ENCODE assay signal across 18 mouse cellular contexts in genomic region chr13:54959842-54960241, GRCm38 (mm10). TPM values are rescaled to one million over a fixed set of nuclear protein-coding genes. Genes with fewer than 3 reads are reported as not detected.
DNase-seq lines count a peak whose midpoint lies in the region; ATAC-seq lines count a peak whose summit lies in the region.
"Had no signal": no experiment of that assay in that cellular context is flagged by ENCODE, and none has a peak within 500 bp of the region (broad histone marks: within the 10 kb centered on the region; RNA-seq: fewer than 3 reads in every experiment).

No protein-coding gene starts in this region.

- H3K4me3 ChIP-seq in forebrain, embryonic 11.5 days (ENCODE audit: low read depth, low read length) = no peak overlapping the region
- no peak overlapping the region for H3K4me3 ChIP-seq in forebrain, embryonic 13.5 days
- no peak overlapping the region for H3K4me3 ChIP-seq in midbrain, embryonic 16.5 days (ENCODE audit: low read depth, low read length)
- H3K4me3 ChIP-seq in midbrain, embryonic 14.5 days (replicated peaks; ENCODE audit: low read depth, low read length) = no peak overlapping the region
- no peak overlapping the region for H3K4me3 ChIP-seq in hindbrain, embryonic 13.5 days
- H3K4me3 ChIP-seq: heart, embryonic 15.5 days; limb, embryonic 12.5 days; lung, embryonic 15.5 days had no signal

- no peak overlapping the region for H3K4me2 ChIP-seq in forebrain, embryonic 11.5 days (ENCODE audit: low read depth, low read length, severe bottlenecking)
- H3K4me2 ChIP-seq in forebrain, embryonic 13.5 days = no peak overlapping the region
- H3K4me2 ChIP-seq in midbrain, embryonic 16.5 days (ENCODE audit: low read length) = no peak overlapping the region
- H3K4me2 ChIP-seq in midbrain, embryonic 14.5 days (ENCODE audit: low read length) = no peak overlapping the region
- no peak overlapping the region for H3K4me2 ChIP-seq in hindbrain, embryonic 13.5 days
- H3K4me2 ChIP-seq: heart, embryonic 15.5 days; limb, embryonic 12.5 days; lung, embryonic 15.5 days had no signal

- H3K27me3 ChIP-seq in forebrain, embryonic 11.5 days (ENCODE audit: control insufficient read depth, insufficient read depth, low read length) = peaks cover 23% of the 10 kb centered on the region
- H3K27me3 ChIP-seq in forebrain, embryonic 13.5 days = peaks cover 22% of the 10 kb centered on the region
- H3K27me3 ChIP-seq in midbrain, embryonic 16.5 days (ENCODE audit: control insufficient read depth, insufficient read depth, low read depth, low read length) = no peaks in the 10 kb centered on the region
- H3K27me3 ChIP-seq in midbrain, embryonic 14.5 days (ENCODE audit: control insufficient read depth, insufficient read depth, low read length) = peaks cover 41% of the 10 kb centered on the region
- H3K27me3 ChIP-seq in hindbrain, embryonic 13.5 days = peaks cover 70% of the 10 kb centered on the region

- no peak for ATAC-seq in forebrain, embryonic 11.5 days (replicated peaks; ENCODE audit: low FRiP score)
- no peak for ATAC-seq in forebrain, embryonic 13.5 days
- ATAC-seq in midbrain, embryonic 16.5 days = no peak
- no peak for ATAC-seq in midbrain, embryonic 14.5 days (ENCODE audit: low FRiP score, low TSS enrichment)
- ATAC-seq in hindbrain, embryonic 13.5 days (ENCODE audit: low FRiP score) = no peak
- ATAC-seq in megakaryocyte-erythroid progenitor cell, adult 5-6 weeks (replicated peaks; ENCODE audit: low FRiP score, low TSS enrichment, poor library complexity, severe bottlenecking) = no peak
- ATAC-seq: intestine, postnatal 0 days had no signal

- no peaks in the 10 kb centered on the region for H3K9me3 ChIP-seq in forebrain, embryonic 11.5 days (ENCODE audit: control insufficient read depth, low read length)
- H3K9me3 ChIP-seq in forebrain, embryonic 13.5 days (replicated peaks) = no peaks in the 10 kb centered on the region
- H3K9me3 ChIP-seq in midbrain, embryonic 16.5 days (replicated peaks; ENCODE audit: control insufficient read depth, low read length, poor library complexity, severe bottlenecking) = no peaks in the 10 kb centered on the region
- no peaks in the 10 kb centered on the region for H3K9me3 ChIP-seq in midbrain, embryonic 14.5 days (ENCODE audit: control insufficient read depth, low read length)
- H3K9me3 ChIP-seq in hindbrain, embryonic 13.5 days = no peaks in the 10 kb centered on the region
- H3K9me3 ChIP-seq: heart, embryonic 15.5 days; limb, embryonic 12.5 days; lung, embryonic 15.5 days had no signal

- 0 out of 2 replicates have a peak overlapping the region, but pooled peaks have one; percentile 12 for H3K27ac ChIP-seq in forebrain, embryonic 11.5 days (ENCODE audit: low read depth, low read length)
- no peak overlapping the region for H3K27ac ChIP-seq in forebrain, embryonic 13.5 days
- no peak overlapping the region for H3K27ac ChIP-seq in midbrain, embryonic 16.5 days (ENCODE audit: low read length)
- no peak overlapping the region for H3K27ac ChIP-seq in midbrain, embryonic 14.5 days (replicated peaks; ENCODE audit: low read depth, low read length)
- peak overlapping the region; percentile 76 for H3K27ac ChIP-seq in hindbrain, embryonic 13.5 days
- H3K27ac ChIP-seq: heart, embryonic 15.5 days; limb, embryonic 12.5 days; liver, embryonic 14.5 days; lung, embryonic 15.5 days had no signal

- H3K9ac ChIP-seq in forebrain, embryonic 11.5 days (ENCODE audit: low read length) = peak overlapping the region; percentile 16; the same call in 1 of the 2 replicates
- H3K9ac ChIP-seq in forebrain, embryonic 13.5 days = no peak overlapping the region
- H3K9ac ChIP-seq in midbrain, embryonic 16.5 days (ENCODE audit: low read depth, low read length) = peak overlapping the region; percentile 5; the same call in 1 of the 2 replicates
- no peak overlapping the region; the same call in 1 of the 2 replicates for H3K9ac ChIP-seq in midbrain, embryonic 14.5 days (replicated peaks; ENCODE audit: low read length)
- H3K9ac ChIP-seq in hindbrain, embryonic 13.5 days = peak overlapping the region; percentile 59
- H3K9ac ChIP-seq: heart, embryonic 15.5 days; limb, embryonic 12.5 days; liver, embryonic 14.5 days; lung, embryonic 15.5 days had no signal

- H3K4me1 ChIP-seq in forebrain, embryonic 11.5 days (replicated peaks; ENCODE audit: control insufficient read depth, insufficient read depth, low read length) = peaks cover 23% of the 10 kb centered on the region
- peaks cover 50% of the 10 kb centered on the region for H3K4me1 ChIP-seq in forebrain, embryonic 13.5 days
- H3K4me1 ChIP-seq in midbrain, embryonic 16.5 days (ENCODE audit: control insufficient read depth, insufficient read depth, low read length) = peaks cover 23% of the 10 kb centered on the region
- H3K4me1 ChIP-seq in midbrain, embryonic 14.5 days (ENCODE audit: control insufficient read depth, insufficient read depth, low read length) = peaks cover 20% of the 10 kb centered on the region
- peaks cover 66% of the 10 kb centered on the region for H3K4me1 ChIP-seq in hindbrain, embryonic 13.5 days (replicated peaks)

- WGBS in forebrain, embryonic 11.5 days = 53% methylated on average over 6 of the region's 6 CpGs
- WGBS in forebrain, embryonic 13.5 days = 48% methylated on average over 6 of the region's 6 CpGs
- 53% methylated on average over 6 of the region's 6 CpGs for WGBS in midbrain, embryonic 16.5 days
- WGBS in midbrain, embryonic 14.5 days = 58% methylated on average over 6 of the region's 6 CpGs
- 43% methylated on average over 6 of the region's 6 CpGs for WGBS in hindbrain, embryonic 13.5 days

- no peaks in the 10 kb centered on the region for H3K36me3 ChIP-seq in forebrain, embryonic 11.5 days (ENCODE audit: control insufficient read depth, insufficient read depth, low read length)
- H3K36me3 ChIP-seq in forebrain, embryonic 13.5 days (ENCODE audit: poor library complexity, severe bottlenecking) = no peaks in the 10 kb centered on the region
- H3K36me3 ChIP-seq in midbrain, embryonic 16.5 days (ENCODE audit: control insufficient read depth, insufficient read depth, low read length) = no peaks in the 10 kb centered on the region
- H3K36me3 ChIP-seq in midbrain, embryonic 14.5 days (ENCODE audit: control insufficient read depth, insufficient read depth, low read length) = no peaks in the 10 kb centered on the region
- no peaks in the 10 kb centered on the region for H3K36me3 ChIP-seq in hindbrain, embryonic 13.5 days
- H3K36me3 ChIP-seq: heart, embryonic 15.5 days; limb, embryonic 12.5 days; lung, embryonic 15.5 days had no signal

- DNase-seq in forebrain, embryonic 11.5 days (ENCODE audit: low spot score) = no peak
- DNase-seq in midbrain, embryonic 14.5 days = no peak
- DNase-seq in ovary, adult 18-20 months (ENCODE audit: low spot score) = no peak
- DNase-seq: B cell, adult 2 months; gastrocnemius, postnatal 14 days; heart, adult 18-20 months; lung, postnatal 4 days; right cerebral cortex, postnatal 4 days; thymus, adult 2 months had no signal

RNA-seq across cellular contexts. Expression of gene Unc5a, which starts 10.6 kb away (rescaled TPM):
- polyA plus RNA-seq in forebrain, embryonic 11.5 days (2014; fragmentation: Nextera tagmentation; extraction: Ambion mirVana) = 2.9 and 3.7 TPM in 2 replicates
- 7.2 and 7.5 TPM in 2 replicates for polyA plus RNA-seq in forebrain, embryonic 13.5 days (2015; fragmentation: Nextera tagmentation; extraction: Ambion mirVana)
- 14.1 and 16.3 TPM in 2 replicates for polyA plus RNA-seq in midbrain, embryonic 16.5 days (2015; fragmentation: Nextera tagmentation; extraction: Ambion mirVana)
- 12.6 and 15.9 TPM in 2 replicates for polyA plus RNA-seq in midbrain, embryonic 14.5 days (2014; fragmentation: Nextera tagmentation; extraction: Ambion mirVana)
- 7.8 and 8.4 TPM in 2 replicates for polyA plus RNA-seq in hindbrain, embryonic 13.5 days (2015; fragmentation: Nextera tagmentation; extraction: Ambion mirVana)
- 0.04 TPM in 1 of 2 replicates, not detected in the other for total RNA-seq in megakaryocyte-erythroid progenitor cell, adult 5-6 weeks (2014; fragmentation: Nextera tagmentation)
- 0.27 TPM in 1 of 2 replicates, not detected in the other for total RNA-seq in megakaryocyte-erythroid progenitor cell, adult 5-6 weeks (2017)

Comparison
In these comparisons a context has a peak if more than half of its experiments do, and no peak if none do; other contexts are left out.
1. H3K27ac ChIP-seq: peak in forebrain, embryonic 11.5 days (single experiment) and hindbrain, embryonic 13.5 days (single experiment); none in forebrain, embryonic 13.5 days (single experiment), midbrain, embryonic 16.5 days (single experiment) and midbrain, embryonic 14.5 days (single experiment).
2. H3K9ac ChIP-seq: peak in forebrain, embryonic 11.5 days (single experiment), midbrain, embryonic 16.5 days (single experiment) and hindbrain, embryonic 13.5 days (single experiment); none in forebrain, embryonic 13.5 days (single experiment) and midbrain, embryonic 14.5 days (single experiment).